Comparison of ENCODE assay signal across 14 mouse cellular contexts in genomic region chr6:38974536-38975268, GRCm38 (mm10).
DNase-seq lines count a peak whose midpoint lies in the region; ATAC-seq lines count a peak whose summit lies in the region.
"Had no signal": no experiment of that assay in that cellular context is flagged by ENCODE, and none has a peak within 500 bp of the region (broad histone marks: within the 10 kb centered on the region; RNA-seq: fewer than 3 reads in every experiment).

No protein-coding gene starts in this region.

- peak; percentile 57 for DNase-seq in layer of hippocampus, adult 9-11 months
- no peak for DNase-seq in layer of hippocampus, adult 18-20 months (ENCODE audit: low spot score in 2 of 2)
- DNase-seq in spleen, postnatal 36 days (ENCODE audit: low spot score in 2 of 2): peak; percentile 57 to 58
- DNase-seq in spleen, postnatal 14 days (ENCODE audit: low spot score in 2 of 2): no peak
- no peak for DNase-seq in ovary, postnatal 14 days (ENCODE audit: low spot score)
- DNase-seq in retina, postnatal 1 day: no peak
- DNase-seq: right cerebral cortex, postnatal 4 days; thymus, postnatal 4 days had no signal

- peak; percentile 83 for ATAC-seq in granulocyte monocyte progenitor cell, adult 5-6 weeks (replicated peaks; ENCODE audit: poor library complexity, severe bottlenecking)
- peak; percentile 53; the same call in 1 of the 2 replicates for ATAC-seq in neutrophil, adult 5-6 weeks (ENCODE audit: extremely low read depth, insufficient number of reproducible peaks, low FRiP score, poor library complexity, severe bottlenecking)
- ATAC-seq: forebrain, embryonic 14.5 days; intestine, embryonic 16.5 days; midbrain, embryonic 15.5 days; Patski had no signal

Comparison
In these comparisons a context has a peak if more than half of its experiments do, and no peak if none do; other contexts are left out.
1. DNase-seq: peak in layer of hippocampus, adult 9-11 months (single experiment) and spleen, postnatal 36 days (2 of 2); none in layer of hippocampus, adult 18-20 months (0 of 2), spleen, postnatal 14 days (0 of 2), ovary, postnatal 14 days (single experiment) and retina, postnatal 1 day (single experiment).